Mouse (Mus musculus) ZHBTc4 (cell line): ENCODE results near the gene Znhit3.

ENCODE experiments used
- DNase-seq: peaks from one replicate; pipeline ENCODE4 v3.0.0-alpha.2; 2011; ENCODE audit warnings: low read depth, low spot score

Znhit3 gene

GRCm38 (mm10) chr11:84920981-84921380, 4.8 kb upstream of the Znhit3 start:
- DNase-seq: no peak

- no peak for DNase-seq
These were observed 3.8 kb upstream of the Znhit3 start for GRCm38 (mm10) chr11:84919951-84920350.

GRCm38 (mm10) chr11:84919276-84919675, 3.1 kb upstream of the Znhit3 start:
- peak; percentile 78 for DNase-seq

- peak; percentile 93 for DNase-seq
These were observed 2.3 kb upstream of the Znhit3 start for GRCm38 (mm10) chr11:84918425-84918824.

- no peak for DNase-seq
These were observed 636 bp upstream of the Znhit3 start for GRCm38 (mm10) chr11:84916703-84917300.

- peak; percentile 75 for DNase-seq
These were observed 1.5 kb downstream of the Znhit3 start for GRCm38 (mm10) chr11:84914673-84915072.

- no peak for DNase-seq
These were observed 5.8 kb downstream of the Znhit3 start for GRCm38 (mm10) chr11:84910411-84910810.

- DNase-seq: no peak
These were observed 7.7 kb downstream of the Znhit3 start for GRCm38 (mm10) chr11:84908480-84908879.

- DNase-seq: no peak
These were observed 9.1 kb downstream of the Znhit3 start for GRCm38 (mm10) chr11:84907081-84907480.

- DNase-seq: no peak
These were observed 11.5 kb downstream of the Znhit3 start for GRCm38 (mm10) chr11:84904597-84905144.

- DNase-seq: no peak
These were observed 23.1 kb downstream of the Znhit3 start for GRCm38 (mm10) chr11:84893113-84893512.

GRCm38 (mm10) chr11:84891705-84892104, 24.5 kb downstream of the Znhit3 start:
- no peak for DNase-seq

- no peak for DNase-seq
These were observed 26.7 kb downstream of the Znhit3 start for GRCm38 (mm10) chr11:84889492-84889891.

GRCm38 (mm10) chr11:84888025-84888424, 28.1 kb downstream of the Znhit3 start:
- DNase-seq: no peak

GRCm38 (mm10) chr11:84886767-84887511, 29.2 kb downstream of the Znhit3 start:
- DNase-seq: no peak

- DNase-seq: no peak
These were observed 29.9 kb downstream of the Znhit3 start for GRCm38 (mm10) chr11:84886236-84886635.

- DNase-seq: no peak
These were observed 30.9 kb downstream of the Znhit3 start for GRCm38 (mm10) chr11:84885238-84885637.

- DNase-seq: no peak
These were observed 33.8 kb downstream of the Znhit3 start for GRCm38 (mm10) chr11:84882346-84882745.

- peak; percentile 56 for DNase-seq
These were observed 35.2 kb downstream of the Znhit3 start for GRCm38 (mm10) chr11:84880971-84881370.

- DNase-seq: no peak
These were observed 35.7 kb downstream of the Znhit3 start for GRCm38 (mm10) chr11:84880465-84880961.

- DNase-seq: peak; percentile 92
These were observed 36.2 kb downstream of the Znhit3 start, which contains the start of the genes Myo19 and Pigw for GRCm38 (mm10) chr11:84879772-84880464. Gene Myo19 (plus strand): TSS chr11:84880148. Gene Pigw (minus strand): TSS chr11:84880285.
